Mouse (Mus musculus): ENCODE results near the gene Ccdc17. TPM values are rescaled to one million over a fixed set of nuclear protein-coding genes. Genes with fewer than 3 reads are reported as not detected.
A peak's percentile ranks its signal among the peaks of the same experiment; 100 is the strongest.

Ccdc17 gene
- polyA plus RNA-seq, 1 experiment from 2014 or later, result 5.9 TPM

DNA sequence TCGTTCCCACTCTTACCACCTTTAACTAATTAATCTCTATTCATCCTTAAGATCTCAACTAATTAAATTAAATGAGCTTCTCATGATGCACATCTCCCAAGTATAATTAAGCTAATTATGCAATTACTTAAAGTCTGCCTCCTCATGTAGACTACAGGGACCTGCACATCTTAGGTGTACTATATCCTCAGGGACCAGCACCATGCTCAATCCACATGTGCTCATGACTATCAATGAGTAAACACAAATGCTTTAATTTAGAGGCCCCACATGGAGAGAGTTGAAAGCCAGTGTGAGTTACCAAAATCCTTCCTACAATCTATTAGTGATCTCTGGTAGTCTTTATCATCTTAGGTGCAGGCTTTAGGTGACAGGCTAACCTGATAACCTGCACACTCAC lies 38.7 kb downstream of the Ccdc17 start:
- H3K27me3 ChIP-seq (ENCODE audit: control insufficient read depth, insufficient read depth, low read length), result no peaks in the 10 kb centered on the region
- no peaks in the 10 kb centered on the region for H3K4me1 ChIP-seq (ENCODE audit: control insufficient read depth, insufficient read depth, low read length)
- 84% methylated on average over 1 of the region's 1 CpGs for WGBS
- ATAC-seq (ENCODE audit: low FRiP score, low TSS enrichment) (no peak), DNase-seq (no peak)
- H3K36me3 ChIP-seq (ENCODE audit: control insufficient read depth, insufficient read depth, low read length), result peaks cover 65% of the 10 kb centered on the region
- no peak overlapping the region for H3K4me2 ChIP-seq (ENCODE audit: low read length)
- H3K9ac ChIP-seq (replicated peaks; ENCODE audit: low read length), result no peak overlapping the region
- no peak overlapping the region for H3K27ac ChIP-seq (replicated peaks; ENCODE audit: low read depth, low read length)
- no peaks in the 10 kb centered on the region for H3K9me3 ChIP-seq (ENCODE audit: control insufficient read depth, low read length)
- H3K4me3 ChIP-seq (replicated peaks; ENCODE audit: low read depth, low read length), result no peak overlapping the region

DNA sequence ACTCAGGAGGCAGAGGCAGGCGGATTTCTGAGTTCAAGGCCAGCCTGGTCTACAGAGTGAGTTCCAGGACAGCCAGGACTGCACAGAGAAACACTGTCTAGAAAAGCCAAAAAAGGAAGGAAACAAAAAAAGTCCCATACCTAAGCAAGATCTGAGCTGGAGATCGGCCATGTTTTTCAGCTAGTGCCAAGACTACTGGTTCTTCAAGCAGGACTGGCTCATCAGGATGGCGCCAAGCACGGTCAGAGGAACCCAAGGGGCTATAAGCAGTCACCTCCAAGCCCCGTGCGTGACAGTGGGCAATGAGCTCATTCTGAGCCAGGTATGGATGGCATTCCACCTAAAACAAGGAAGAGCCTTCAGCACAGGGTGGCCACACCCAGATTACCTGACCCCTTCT lies 42.4 kb downstream of the Ccdc17 start:
- H3K36me3 ChIP-seq (ENCODE audit: control insufficient read depth, insufficient read depth, low read length), result peaks cover 93% of the 10 kb centered on the region
- WGBS, result 98% methylated on average over 6 of the region's 6 CpGs
- no peaks in the 10 kb centered on the region for H3K27me3 ChIP-seq (ENCODE audit: control insufficient read depth, insufficient read depth, low read length)

DNA sequence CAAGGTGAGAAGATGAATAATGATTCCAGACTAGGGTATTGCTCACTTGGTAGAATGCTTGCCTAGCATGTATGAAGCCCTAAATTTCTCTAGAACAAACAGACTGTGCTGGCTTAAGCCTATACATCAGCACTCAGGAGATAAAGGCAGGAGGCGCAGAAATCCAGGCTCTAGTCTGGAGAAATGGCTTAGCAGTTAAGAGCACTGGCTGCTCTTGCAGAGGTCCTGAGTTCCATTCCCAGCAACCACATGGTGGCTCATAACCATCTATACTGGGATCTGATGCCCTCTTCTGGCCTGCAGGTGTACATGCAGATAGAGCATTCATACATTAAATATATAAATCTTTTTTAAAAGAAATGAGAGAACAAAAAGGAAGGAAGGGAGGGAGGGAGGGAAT lies 45.6 kb downstream of the Ccdc17 start:
- no peaks in the 10 kb centered on the region for H3K27me3 ChIP-seq (ENCODE audit: control insufficient read depth, insufficient read depth, low read length)
- H3K9ac ChIP-seq (replicated peaks; ENCODE audit: low read length), result no peak overlapping the region
- ATAC-seq (ENCODE audit: low FRiP score, low TSS enrichment), result no peak
- no peak overlapping the region for H3K4me2 ChIP-seq (ENCODE audit: low read length)
- H3K4me3 ChIP-seq (replicated peaks; ENCODE audit: low read depth, low read length), result no peak overlapping the region
- WGBS, result 97% methylated on average over 1 of the region's 1 CpGs
- peaks cover 76% of the 10 kb centered on the region for H3K36me3 ChIP-seq (ENCODE audit: control insufficient read depth, insufficient read depth, low read length)
- no peaks in the 10 kb centered on the region for H3K9me3 ChIP-seq (ENCODE audit: control insufficient read depth, low read length)
- H3K27ac ChIP-seq (replicated peaks; ENCODE audit: low read depth, low read length), result no peak overlapping the region
- no peaks in the 10 kb centered on the region for H3K4me1 ChIP-seq (ENCODE audit: control insufficient read depth, insufficient read depth, low read length)
- DNase-seq, result no peak

More for the DNA sequence above, 42.4 kb downstream of the Ccdc17 start:
- no peak overlapping the region for H3K27ac ChIP-seq (replicated peaks; ENCODE audit: low read depth, low read length)
- H3K9ac ChIP-seq (replicated peaks; ENCODE audit: low read length), result no peak overlapping the region
- no peak overlapping the region for H3K4me3 ChIP-seq (replicated peaks; ENCODE audit: low read depth, low read length)
- DNase-seq, result no peak
- no peaks in the 10 kb centered on the region for H3K9me3 ChIP-seq (ENCODE audit: control insufficient read depth, low read length)
- ATAC-seq (ENCODE audit: low FRiP score, low TSS enrichment), result no peak
- no peak overlapping the region for H3K4me2 ChIP-seq (ENCODE audit: low read length)
- H3K4me1 ChIP-seq (ENCODE audit: control insufficient read depth, insufficient read depth, low read length), result no peaks in the 10 kb centered on the region

GRCm38 (mm10) chr4:116644326-116644725 lies 47.9 kb downstream of the Ccdc17 start:
- 54% methylated on average over 6 of the region's 6 CpGs for WGBS
- Histone ChIP-seq H3K27ac (replicated peaks; ENCODE audit: low read depth, low read length) (no peak overlapping the region), H3K36me3 (ENCODE audit: control insufficient read depth, insufficient read depth, low read length) (peaks cover 66% of the 10 kb centered on the region), H3K9ac (replicated peaks; ENCODE audit: low read length) (no peak overlapping the region), H3K4me3 (replicated peaks; ENCODE audit: low read depth, low read length) (no peak overlapping the region), H3K27me3 (ENCODE audit: control insufficient read depth, insufficient read depth, low read length) (no peaks in the 10 kb centered on the region), H3K9me3 (ENCODE audit: control insufficient read depth, low read length) (no peaks in the 10 kb centered on the region), H3K4me2 (ENCODE audit: low read length) (no peak overlapping the region), H3K4me1 (ENCODE audit: control insufficient read depth, insufficient read depth, low read length) (peaks cover 13% of the 10 kb centered on the region; the same call in 1 of the 2 replicates)
- DNase-seq, result peak; percentile 62
- no peak for ATAC-seq (ENCODE audit: low FRiP score, low TSS enrichment)

- DNase-seq, result no peak
Measured at GRCm38 (mm10) chr4:116645624-116646023, 49.2 kb downstream of the Ccdc17 start.

GRCm38 (mm10) chr4:116649411-116649810 lies 53.0 kb downstream of the Ccdc17 start:
- no peak overlapping the region for H3K27ac ChIP-seq (replicated peaks; ENCODE audit: low read depth, low read length)
- no peak for DNase-seq
- ATAC-seq (ENCODE audit: low FRiP score, low TSS enrichment), result no peak
- H3K4me2 ChIP-seq (ENCODE audit: low read length), result peak overlapping the region; percentile 85
- H3K4me3 ChIP-seq (replicated peaks; ENCODE audit: low read depth, low read length), result peak overlapping the region; percentile 79; the same call in 1 of the 2 replicates
- H3K9ac ChIP-seq (replicated peaks; ENCODE audit: low read length), result no peak overlapping the region
- no peaks in the 10 kb centered on the region for H3K27me3 ChIP-seq (ENCODE audit: control insufficient read depth, insufficient read depth, low read length)
- over 99% methylated on average over 2 of the region's 2 CpGs for WGBS
- no peaks in the 10 kb centered on the region for H3K9me3 ChIP-seq (ENCODE audit: control insufficient read depth, low read length)
- H3K36me3 ChIP-seq (ENCODE audit: control insufficient read depth, insufficient read depth, low read length), result peaks cover 23% of the 10 kb centered on the region
- peaks cover 25% of the 10 kb centered on the region for H3K4me1 ChIP-seq (ENCODE audit: control insufficient read depth, insufficient read depth, low read length)

More at GRCm38 (mm10) chr4:116645624-116646023, 49.2 kb downstream of the Ccdc17 start:
- no peak for ATAC-seq (ENCODE audit: low FRiP score, low TSS enrichment)
- H3K4me2 ChIP-seq (ENCODE audit: low read length), result no peak overlapping the region
- H3K9me3 ChIP-seq (ENCODE audit: control insufficient read depth, low read length), result no peaks in the 10 kb centered on the region
- H3K4me1 ChIP-seq (ENCODE audit: control insufficient read depth, insufficient read depth, low read length), result peaks cover 25% of the 10 kb centered on the region
- no peak overlapping the region for H3K4me3 ChIP-seq (replicated peaks; ENCODE audit: low read depth, low read length)
- WGBS, result 94% methylated on average over 7 of the region's 7 CpGs
- no peak overlapping the region for H3K27ac ChIP-seq (replicated peaks; ENCODE audit: low read depth, low read length)
- no peaks in the 10 kb centered on the region for H3K27me3 ChIP-seq (ENCODE audit: control insufficient read depth, insufficient read depth, low read length)
- no peak overlapping the region for H3K9ac ChIP-seq (replicated peaks; ENCODE audit: low read length)
- peaks cover 55% of the 10 kb centered on the region for H3K36me3 ChIP-seq (ENCODE audit: control insufficient read depth, insufficient read depth, low read length)

Other genes starting within 250 kb of the Ccdc17 start
- gene Mast2, start 132.5 kb upstream of the Ccdc17 start, polyA plus RNA-seq (2014; fragmentation: Nextera tagmentation; extraction: Ambion mirVana), result 65.0 and 83.6 TPM in 2 replicates
- gene Ipp, start 89.1 kb upstream of the Ccdc17 start, polyA plus RNA-seq (2014; fragmentation: Nextera tagmentation; extraction: Ambion mirVana), result 4.5 and 5.3 TPM in 2 replicates
- gene Tmem69, start 40.7 kb upstream of the Ccdc17 start, polyA plus RNA-seq (2014; fragmentation: Nextera tagmentation; extraction: Ambion mirVana), result 27.1 and 33.3 TPM in 2 replicates
- 18.8 and 27.6 TPM in 2 replicates for gene Gpbp1l1, start 39.0 kb upstream of the Ccdc17 start, polyA plus RNA-seq (2014; fragmentation: Nextera tagmentation; extraction: Ambion mirVana)
- gene Nasp, start 31.3 kb downstream of the Ccdc17 start, polyA plus RNA-seq (2014; fragmentation: Nextera tagmentation; extraction: Ambion mirVana), result 94.4 and 110 TPM in 2 replicates
- 638 and 660 TPM in 2 replicates for gene Akr1a1, start 55.0 kb downstream of the Ccdc17 start, polyA plus RNA-seq (2014; fragmentation: Nextera tagmentation; extraction: Ambion mirVana)
- gene Prdx1, start 88.9 kb downstream of the Ccdc17 start, polyA plus RNA-seq (2014; fragmentation: Nextera tagmentation; extraction: Ambion mirVana), result 378 and 430 TPM in 2 replicates
- gene Mmachc, start 111.8 kb downstream of the Ccdc17 start, polyA plus RNA-seq (2014; fragmentation: Nextera tagmentation; extraction: Ambion mirVana), result 16.3 and 20.6 TPM in 2 replicates
- gene Ccdc163, start 111.9 kb downstream of the Ccdc17 start, polyA plus RNA-seq (2014; fragmentation: Nextera tagmentation; extraction: Ambion mirVana), result 11.4 and 13.1 TPM in 2 replicates
- 1.9 and 3.2 TPM in 2 replicates for gene Tesk2, start 124.3 kb downstream of the Ccdc17 start, polyA plus RNA-seq (2014; fragmentation: Nextera tagmentation; extraction: Ambion mirVana)
- gene Toe1, start 211.0 kb downstream of the Ccdc17 start, polyA plus RNA-seq (2014; fragmentation: Nextera tagmentation; extraction: Ambion mirVana), result 22.6 and 30.4 TPM in 2 replicates
- gene Mutyh, start 211.1 kb downstream of the Ccdc17 start, polyA plus RNA-seq (2014; fragmentation: Nextera tagmentation; extraction: Ambion mirVana), result 3.8 and 5.9 TPM in 2 replicates
- 1.1 and 1.2 TPM in 2 replicates for gene Hpdl, start 225.1 kb downstream of the Ccdc17 start, polyA plus RNA-seq (2014; fragmentation: Nextera tagmentation; extraction: Ambion mirVana)

Data from midbrain, embryonic 14.5 days (tissue).